Mouse (Mus musculus) lung, embryonic 16.5 days (tissue): ENCODE measurements around the gene Glis3. TPM values are rescaled to one million over a fixed set of nuclear protein-coding genes. Genes with fewer than 3 reads are reported as not detected.

Source experiments
- ATAC-seq: fragments of 200-750 bp; cut with Nextera tagmentation; 2 replicates; pipeline ENCODE4 v1.8.0; 2017; ENCODE audit warnings: low read depth, mild to moderate bottlenecking, moderate library complexity
- H3K27ac ChIP-seq: fragments of 300-500 bp; sonication (generic); 2 replicates; pipeline ENCODE4 v1.5.1; 2014; ENCODE audit warnings: mild to moderate bottlenecking, control low read depth, low read length
- H3K27me3 ChIP-seq: fragments of 300-500 bp; sonication (generic); 2 replicates; pipeline ENCODE4 v1.6.1; 2014; ENCODE audit warnings: low read depth, low read length, mixed read lengths; ENCODE audit not compliant: control insufficient read depth, insufficient read depth
- H3K36me3 ChIP-seq: fragments of 300-500 bp; sonication (generic); 2 replicates; pipeline ENCODE4 v1.6.1; 2014; ENCODE audit warnings: low read length; ENCODE audit not compliant: control insufficient read depth, insufficient read depth
- H3K4me1 ChIP-seq: fragments of 300-500 bp; sonication (generic); replicated peaks from 2 replicates; pipeline ENCODE4 v1.6.1; 2014; ENCODE audit warnings: low read length, mixed read lengths; ENCODE audit not compliant: control insufficient read depth, insufficient read depth
- H3K4me2 ChIP-seq: fragments of 300-500 bp; sonication (generic); 2 replicates; pipeline ENCODE4 v1.6.1; 2014; ENCODE audit warnings: low read depth, low read length, control low read depth
- H3K4me3 ChIP-seq: fragments of 300-500 bp; sonication (generic); 2 replicates; pipeline ENCODE4 v1.5.1; 2014; ENCODE audit warnings: mild to moderate bottlenecking, low read length, control low read depth
- H3K9ac ChIP-seq: fragments of 300-500 bp; sonication (generic); 2 replicates; pipeline ENCODE4 v1.6.1; 2014; ENCODE audit warnings: low read length, control low read depth
- H3K9me3 ChIP-seq: fragments of 300-500 bp; sonication (generic); 2 replicates; pipeline ENCODE4 v1.6.1; 2016; ENCODE audit warnings: low read length; ENCODE audit not compliant: control insufficient read depth
- WGBS: fragments of 180-500 bp; shearing (Covaris S2); extraction: QIAGEN DNeasy Blood & Tissue Kit; methylation state at CpG from one replicate; pipeline ENCODE4 v1.1.7; 2014; 5-methylcytosine and 5-hydroxymethylcytosine counted together
- polyA plus RNA-seq: library from polyadenylated mRNA; unstranded; fragments of >200 nt; fragmentation: Nextera tagmentation; extraction: Ambion mirVana; gene quantifications from 2 replicates; pipeline ENCODE4 v1.2.1, GENCODE M21; 2015

Gene Glis3
- polyA plus RNA-seq, 1 experiment from 2014 or later, result 3.3 TPM

GRCm38 (mm10) chr19:28685484-28685883, 5.6 kb upstream of the Glis3 start:
- WGBS, result 82% methylated on average over 4 of the region's 4 CpGs
- Histone ChIP-seq H3K27me3 (0 out of 2 replicates have a peak, but pooled peaks cover 3% of the 10 kb centered on the region), H3K36me3 (no peaks in the 10 kb centered on the region), H3K4me1 (no peaks in the 10 kb centered on the region; the same call in 1 of the 2 replicates), H3K9me3 (no peaks in the 10 kb centered on the region), H3K27ac (no peak overlapping the region), H3K4me3 (no peak overlapping the region), H3K4me2 (no peak overlapping the region), H3K9ac (no peak overlapping the region)
- no peak for ATAC-seq

GRCm38 (mm10) chr19:28684347-28684746, 4.5 kb upstream of the Glis3 start:
- Histone ChIP-seq H3K9ac (no peak overlapping the region), H3K4me3 (no peak overlapping the region), H3K9me3 (no peaks in the 10 kb centered on the region), H3K4me2 (no peak overlapping the region), H3K27ac (no peak overlapping the region), H3K27me3 (0 out of 2 replicates have a peak, but pooled peaks cover 5% of the 10 kb centered on the region), H3K4me1 (no peaks in the 10 kb centered on the region; the same call in 1 of the 2 replicates), H3K36me3 (no peaks in the 10 kb centered on the region)
- 67% methylated on average over 6 of the region's 6 CpGs for WGBS
- ATAC-seq, result no peak

- Histone ChIP-seq H3K36me3 (no peaks in the 10 kb centered on the region), H3K27ac (no peak overlapping the region), H3K4me3 (no peak overlapping the region), H3K27me3 (0 out of 2 replicates have a peak, but pooled peaks cover 5% of the 10 kb centered on the region), H3K4me2 (no peak overlapping the region), H3K4me1 (no peaks in the 10 kb centered on the region; the same call in 1 of the 2 replicates), H3K9ac (no peak overlapping the region), H3K9me3 (no peaks in the 10 kb centered on the region)
- ATAC-seq, result no peak
- 90% methylated on average over 4 of the region's 4 CpGs for WGBS
Observed at GRCm38 (mm10) chr19:28683346-28683745, 3.5 kb upstream of the Glis3 start.

- under 1% methylated on average over 28 of the region's 28 CpGs for WGBS
- H3K4me1 ChIP-seq, result peaks cover 12% of the 10 kb centered on the region
- H3K9me3 ChIP-seq, result no peaks in the 10 kb centered on the region
- no peaks in the 10 kb centered on the region for H3K36me3 ChIP-seq
- H3K9ac ChIP-seq, result peak overlapping the region; percentile 80
- H3K4me3 ChIP-seq, result peak overlapping the region; percentile 71
- H3K4me2 ChIP-seq, result peak overlapping the region; percentile 100
- peak overlapping the region; percentile 59 for H3K27ac ChIP-seq
- H3K27me3 ChIP-seq, result 0 out of 2 replicates have a peak, but pooled peaks cover 5% of the 10 kb centered on the region
- ATAC-seq, result no peak
Observed at GRCm38 (mm10) chr19:28679291-28679775, 544 bp downstream of the Glis3 start.

GRCm38 (mm10) chr19:28678646-28679270, 1.1 kb downstream of the Glis3 start:
- ATAC-seq, result no peak
- under 1% methylated on average over 30 of the region's 30 CpGs for WGBS
- H3K4me2 ChIP-seq, result peak overlapping the region; percentile 100
- 0 out of 2 replicates have a peak, but pooled peaks cover 5% of the 10 kb centered on the region for H3K27me3 ChIP-seq
- H3K4me3 ChIP-seq, result peak overlapping the region; percentile 71
- H3K27ac ChIP-seq, result no peak overlapping the region
- H3K36me3 ChIP-seq, result no peaks in the 10 kb centered on the region
- H3K4me1 ChIP-seq, result peaks cover 12% of the 10 kb centered on the region
- peak overlapping the region; percentile 80 for H3K9ac ChIP-seq
- no peaks in the 10 kb centered on the region for H3K9me3 ChIP-seq

- 1% methylated on average over 29 of the region's 32 CpGs for WGBS
Observed at GRCm38 (mm10) chr19:28677728-28678438, 2.0 kb downstream of the Glis3 start.

GRCm38 (mm10) chr19:28677045-28677727, 2.7 kb downstream of the Glis3 start:
- 22% methylated on average over 8 of the region's 8 CpGs for WGBS
- Histone ChIP-seq H3K4me3 (no peak overlapping the region), H3K4me2 (peak overlapping the region; percentile 100), H3K27me3 (0 out of 2 replicates have a peak, but pooled peaks cover 5% of the 10 kb centered on the region), H3K4me1 (peaks cover 12% of the 10 kb centered on the region), H3K9ac (no peak overlapping the region), H3K36me3 (no peaks in the 10 kb centered on the region), H3K9me3 (no peaks in the 10 kb centered on the region), H3K27ac (no peak overlapping the region)
- no peak for ATAC-seq

More at GRCm38 (mm10) chr19:28677728-28678438, 2.0 kb downstream of the Glis3 start:
- peak overlapping the region; percentile 71 for H3K4me3 ChIP-seq
- H3K4me2 ChIP-seq, result peak overlapping the region; percentile 100
- peak; percentile 50 for ATAC-seq
- H3K4me1 ChIP-seq, result peaks cover 12% of the 10 kb centered on the region
- H3K27ac ChIP-seq, result no peak overlapping the region
- H3K36me3 ChIP-seq, result no peaks in the 10 kb centered on the region
- H3K27me3 ChIP-seq, result 0 out of 2 replicates have a peak, but pooled peaks cover 5% of the 10 kb centered on the region
- H3K9me3 ChIP-seq, result no peaks in the 10 kb centered on the region
- H3K9ac ChIP-seq, result peak overlapping the region; percentile 80

- Histone ChIP-seq H3K4me2 (no peak overlapping the region), H3K27me3 (no peaks in the 10 kb centered on the region), H3K9me3 (no peaks in the 10 kb centered on the region), H3K36me3 (no peaks in the 10 kb centered on the region), H3K4me1 (no peaks in the 10 kb centered on the region), H3K4me3 (no peak overlapping the region), H3K9ac (no peak overlapping the region), H3K27ac (no peak overlapping the region)
- ATAC-seq, result no peak
- WGBS, result 78% methylated on average over 9 of the region's 9 CpGs
Observed at GRCm38 (mm10) chr19:28663781-28664180, 16.1 kb downstream of the Glis3 start.

GRCm38 (mm10) chr19:28663148-28663547, 16.7 kb downstream of the Glis3 start:
- 52% methylated on average over 10 of the region's 10 CpGs for WGBS
- Histone ChIP-seq H3K27me3 (no peaks in the 10 kb centered on the region), H3K4me2 (no peak overlapping the region), H3K36me3 (no peaks in the 10 kb centered on the region), H3K4me1 (no peaks in the 10 kb centered on the region), H3K27ac (no peak overlapping the region), H3K9me3 (no peaks in the 10 kb centered on the region), H3K9ac (no peak overlapping the region), H3K4me3 (no peak overlapping the region)
- ATAC-seq, result no peak
